Mouse (Mus musculus) layer of hippocampus, adult 8-10 months (tissue): ENCODE measurements around the gene Zfp941. TPM values are rescaled to one million over a fixed set of nuclear protein-coding genes. Genes with fewer than 3 reads are reported as not detected.
"Not testable (repeated sequence)": the region's sequence is repeated elsewhere in the genome, so short reads cannot be mapped to it uniquely, and the experiment has no call there.

Experiments used
- DNase-seq, 2 experiments: peaks; one replicate each; pipeline ENCODE4 v3.0.0; 2022; ENCODE audit warnings: low spot score in 2 of 2
- total RNA-seq, 4 experiments: library from RNA; stranded (reverse); gene quantifications; 2 replicates each; pipeline ENCODE4 v1.2.4; 2022

Zfp941 gene
- total RNA-seq, 4 experiments from 2014 or later: 16.3 to 17.8 (median 16.7) TPM

DNA sequence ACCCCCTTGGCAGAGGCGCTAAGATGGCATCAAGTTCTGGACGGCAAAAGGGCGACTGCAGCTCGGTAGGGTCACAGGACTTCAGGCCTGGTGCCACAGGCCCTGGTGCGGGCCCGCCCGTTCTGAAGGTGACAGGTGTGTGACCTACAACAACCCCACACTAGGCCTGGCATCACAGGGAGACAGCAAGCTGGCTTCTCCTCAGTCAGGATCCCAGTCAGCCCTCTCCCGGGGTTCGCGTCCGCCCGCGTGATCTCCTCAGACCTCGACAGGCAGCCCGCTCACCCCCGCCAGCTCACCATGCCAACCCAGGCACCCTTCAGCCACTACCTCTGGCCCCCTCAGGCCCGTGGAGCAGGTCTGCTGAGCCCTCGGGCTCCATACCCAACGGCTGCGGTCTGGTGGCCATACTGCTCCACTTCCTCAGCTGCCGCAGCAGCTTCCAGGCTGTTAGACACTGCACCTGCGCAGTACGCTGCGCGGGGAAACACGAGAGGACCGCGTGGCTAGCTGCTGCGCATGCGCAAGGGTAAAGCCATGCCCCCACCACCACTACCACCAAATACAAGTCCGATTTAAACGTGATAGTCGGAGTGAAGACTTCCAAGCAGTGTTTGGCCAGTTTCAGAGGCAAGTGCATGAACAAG is 34.4 kb downstream of the Zfp941 start, which contains the start of gene Syce1:
Gene Syce1 (minus strand): TSS at position 447 of the 647 bp plus-strand sequence.
- no peak for DNase-seq

DNA sequence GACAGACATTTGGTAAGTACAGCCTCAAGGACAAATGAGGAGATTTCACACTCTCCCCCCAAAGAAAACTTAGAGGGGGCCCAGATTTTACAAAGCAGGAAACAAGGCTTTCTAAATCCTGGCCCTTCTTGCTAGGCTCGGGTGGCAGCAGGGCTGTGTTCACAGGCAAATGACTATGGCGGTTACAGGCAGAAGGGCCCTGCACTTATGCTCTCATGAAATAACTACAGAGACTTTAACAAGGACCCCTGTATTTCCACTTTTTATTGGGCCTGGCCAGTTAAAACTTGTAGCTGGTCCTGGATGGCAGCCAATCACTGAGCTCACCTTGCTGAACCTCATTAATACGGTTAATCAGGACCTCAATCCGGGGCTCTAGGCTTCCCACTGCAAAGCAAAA is 41.4 kb downstream of the Zfp941 start:
- DNase-seq: no peak

DNA sequence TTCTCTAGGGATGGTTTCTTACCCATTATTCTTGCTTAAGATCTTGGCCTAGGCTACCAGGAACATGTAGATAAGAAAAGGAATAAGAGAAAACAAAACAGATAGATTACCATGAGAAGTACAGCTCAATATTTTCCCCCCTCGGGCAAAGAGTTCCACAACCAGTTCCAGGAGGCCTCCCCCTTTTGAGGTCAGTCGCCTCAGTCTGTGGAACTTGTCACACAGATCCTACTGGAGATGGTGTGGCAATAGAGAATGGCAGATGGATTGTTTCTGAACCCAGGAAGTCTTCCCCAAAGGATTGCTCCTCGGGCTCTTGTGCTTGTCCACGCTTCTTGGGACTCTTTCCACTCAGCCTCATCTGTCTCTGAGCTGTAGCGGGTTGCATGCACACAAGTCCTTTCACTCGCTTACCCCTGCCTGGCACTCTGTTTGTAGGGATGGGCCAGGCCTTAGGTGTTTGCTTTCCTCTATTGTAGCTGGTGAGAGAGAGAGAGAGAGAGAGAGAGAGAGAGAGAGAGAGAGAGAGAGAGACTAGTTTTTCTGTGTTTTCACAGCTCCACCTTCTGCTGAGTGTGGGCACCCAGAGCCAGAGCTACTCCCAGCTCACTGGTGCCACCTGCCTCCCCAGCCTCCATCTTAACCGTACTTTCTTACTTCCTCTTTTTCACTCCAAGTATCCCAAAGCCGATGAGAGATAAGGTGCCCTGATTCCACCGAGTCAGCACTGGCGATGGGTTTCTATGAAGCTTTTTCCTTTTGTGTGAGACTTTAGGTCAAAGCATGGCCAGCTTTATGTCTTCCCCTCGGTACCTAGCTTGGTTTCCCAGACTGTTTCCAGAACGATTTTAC is 55.9 kb downstream of the Zfp941 start:
- DNase-seq: no peak

DNA sequence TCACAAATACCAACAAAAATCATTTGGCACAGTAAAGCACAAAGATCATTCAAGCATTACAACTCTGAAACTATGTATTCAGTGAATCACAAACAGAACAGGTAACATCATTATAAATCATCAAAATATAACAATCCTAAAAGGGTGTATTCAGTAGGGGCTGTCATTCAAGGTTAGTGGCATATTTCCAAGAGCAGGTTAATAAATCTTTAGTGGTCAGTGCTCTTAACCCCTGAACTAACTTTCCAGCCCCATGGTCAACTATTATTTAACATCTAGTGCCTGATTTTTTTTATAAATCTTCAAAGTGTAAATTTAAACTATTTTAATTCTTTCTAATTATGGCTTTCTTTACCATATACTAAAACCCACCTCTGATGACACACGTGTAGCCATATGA is 56.6 kb downstream of the Zfp941 start:
- not testable (repeated sequence) for DNase-seq

DNA sequence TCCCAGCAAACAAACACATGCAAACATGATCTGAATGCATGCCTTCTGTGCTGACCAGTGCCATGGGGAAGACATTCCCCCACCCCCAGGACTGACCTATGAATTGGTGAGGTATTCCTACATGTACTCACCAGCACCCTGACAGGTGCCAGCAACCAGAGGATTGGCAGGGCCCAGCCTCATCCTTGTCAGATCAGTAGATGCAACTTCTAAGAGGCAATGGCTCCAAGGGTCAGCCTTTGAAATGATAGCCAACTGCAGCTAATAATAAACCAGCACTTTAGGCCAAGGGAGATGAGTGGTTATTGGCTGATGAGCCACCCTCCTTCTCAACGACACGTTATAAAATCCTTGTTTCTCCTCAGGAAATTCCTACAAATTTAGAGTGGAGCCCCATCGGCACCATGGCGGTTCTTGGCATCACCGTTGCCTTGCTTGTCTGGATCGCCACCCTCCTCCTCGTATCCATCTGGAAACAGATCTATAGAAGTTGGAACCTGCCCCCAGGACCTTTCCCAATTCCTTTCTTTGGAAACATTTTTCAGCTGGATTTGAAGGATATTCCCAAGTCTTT is 58.4 kb downstream of the Zfp941 start, which contains the start of gene Cyp2e1:
Gene Cyp2e1 (plus strand): TSS at position 293 of the 574 bp plus-strand sequence.
- DNase-seq: no peak

DNA sequence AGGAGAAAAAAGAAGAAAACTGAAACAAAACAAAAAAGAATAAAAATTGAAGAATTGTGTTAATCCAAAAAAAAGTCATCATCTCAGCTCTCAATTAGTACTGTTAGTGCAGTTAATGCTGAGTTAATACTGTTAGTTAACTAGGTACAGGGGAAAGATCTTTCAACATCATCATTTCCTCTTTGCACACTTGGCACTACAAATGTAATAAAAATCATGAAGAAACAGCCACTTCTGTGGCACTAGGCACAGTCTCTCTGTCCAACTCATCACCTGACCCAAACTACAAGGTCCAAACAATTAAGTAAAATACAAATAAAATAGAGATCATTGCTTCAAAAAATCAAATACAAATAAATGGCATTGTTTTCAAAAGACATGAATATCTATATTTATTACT is 61.3 kb downstream of the Zfp941 start:
- DNase-seq: no peak

Other genes starting within 250 kb of the Zfp941 start
- gene Olfr46, start 220.9 kb downstream of the Zfp941 start, total RNA-seq: under 1 TPM; 0.14 to 0.87 (median 0.40) TPM
- gene Olfr61, start 193.2 kb downstream of the Zfp941 start, total RNA-seq: not detected
- gene Olfr53, start 175.7 kb downstream of the Zfp941 start, total RNA-seq: under 1 TPM in 1 of 4 experiments, not detected in 3; 0.54 TPM
- gene Olfr539, start 162.2 kb downstream of the Zfp941 start, total RNA-seq: under 1 TPM; 0.18 to 0.36 (median 0.26) TPM
- gene Olfr45, start 140.2 kb downstream of the Zfp941 start, total RNA-seq: under 1 TPM; 0.04 to 0.12 (median 0.08) TPM
- under 1 TPM in 1 of 4 experiments, not detected in 3; 0.23 TPM for gene Olfr541, start 124.9 kb downstream of the Zfp941 start, total RNA-seq
- under 1 TPM in 1 of 4 experiments, not detected in 3; 0.35 TPM for gene Cyp2e1, start 58.4 kb downstream of the Zfp941 start, total RNA-seq
- under 1 TPM in 3 of 4 experiments, not detected in 1; 0.43 to 0.72 (median 0.63) TPM for gene Syce1, start 34.3 kb downstream of the Zfp941 start, total RNA-seq
- 1 to 10 TPM; 2.3 to 3.6 (median 2.6) TPM for gene Urah, start 12.8 kb upstream of the Zfp941 start, total RNA-seq
- gene Scgb1c1, start 23.4 kb upstream of the Zfp941 start, total RNA-seq: not detected
- gene Odf3, start 25.6 kb upstream of the Zfp941 start, total RNA-seq: not detected
- 1 to 10 TPM in 1 of 4 experiments, under 1 TPM in 2, not detected in 1; 0.43 to 1.5 (median 0.85) TPM for gene Gm45785, start 34.2 kb upstream of the Zfp941 start, total RNA-seq
- 10 to 100 TPM; 74.6 to 79.7 (median 77.3) TPM for gene Ric8a, start 34.8 kb upstream of the Zfp941 start, total RNA-seq
- 10 to 100 TPM; 24.8 to 28.6 (median 26.2) TPM for gene Bet1l, start 35.4 kb upstream of the Zfp941 start, total RNA-seq
- 100 to 1,000 TPM; 105 to 120 (median 119) TPM for gene Psmd13, start 59.8 kb upstream of the Zfp941 start, total RNA-seq
- 10 to 100 TPM; 65.3 to 73.7 (median 70.3) TPM for gene Sirt3, start 60.1 kb upstream of the Zfp941 start, total RNA-seq
- 1 to 10 TPM in 3 of 4 experiments, not detected in 1; 1.8 to 2.3 (median 1.9) TPM for gene Cox8b, start 78.3 kb upstream of the Zfp941 start, total RNA-seq
- gene Nlrp6, start 98.7 kb upstream of the Zfp941 start, total RNA-seq: under 1 TPM; 0.49 to 0.64 (median 0.59) TPM
- 1 to 10 TPM; 3.6 to 6.3 (median 4.9) TPM for gene Pgghg, start 119.2 kb upstream of the Zfp941 start, total RNA-seq
- gene Ifitm5, start 128.1 kb upstream of the Zfp941 start, total RNA-seq: not detected
- gene Gm45717, start 133.8 kb upstream of the Zfp941 start, total RNA-seq: not detected
- 10 to 100 TPM; 13.8 to 19.4 (median 17.2) TPM for gene Ifitm2, start 133.8 kb upstream of the Zfp941 start, total RNA-seq
- 1 to 10 TPM; 2.5 to 5.1 (median 2.7) TPM for gene Ifitm1, start 145.0 kb upstream of the Zfp941 start, total RNA-seq
- gene Ifitm3, start 188.6 kb upstream of the Zfp941 start, total RNA-seq: 10 to 100 TPM in 3 of 4 experiments, 1 to 10 TPM in 1; 9.0 to 40.6 (median 20.8) TPM
- gene Ifitm6, start 195.7 kb upstream of the Zfp941 start, total RNA-seq: 1 to 10 TPM in 1 of 4 experiments, not detected in 3; 1.1 TPM
- gene Gm17387, start 207.0 kb upstream of the Zfp941 start, total RNA-seq: not detected
- gene B4galnt4, start 238.9 kb upstream of the Zfp941 start, total RNA-seq: 10 to 100 TPM; 72.5 to 87.3 (median 78.8) TPM